Mouse (Mus musculus) liver, adult 2 months (tissue): ENCODE measurements around the gene Chd9. TPM values are rescaled to one million over a fixed set of nuclear protein-coding genes. Genes with fewer than 3 reads are reported as not detected.

Source experiments
- DNase-seq: peaks from one replicate; pipeline ENCODE4 v3.0.0-alpha.2; 2011; ENCODE audit warnings: low read depth, low spot score; ENCODE audit errors: extremely low read depth
- H3K27ac ChIP-seq: fragments of 200-500 bp; replicated peaks from 2 replicates; pipeline ENCODE4 v1.5.1; 2012; ENCODE audit warnings: low read depth, mild to moderate bottlenecking, control low read depth, inconsistent platforms, low read length; ENCODE audit not compliant: insufficient read depth
- H3K27me3 ChIP-seq: fragments of 200-500 bp; 2 replicates; pipeline ENCODE4 v1.6.1; 2012; ENCODE audit warnings: mild to moderate bottlenecking, moderate library complexity, low read length, inconsistent platforms; ENCODE audit not compliant: control insufficient read depth, insufficient read depth
- H3K36me3 ChIP-seq: fragments of 200-500 bp; 2 replicates; pipeline ENCODE4 v1.6.1; 2012; ENCODE audit warnings: low read length, inconsistent platforms; ENCODE audit not compliant: control insufficient read depth, insufficient read depth
- H3K4me1 ChIP-seq: fragments of 200-500 bp; 2 replicates; pipeline ENCODE4 v1.6.1; 2011; ENCODE audit warnings: low read length; ENCODE audit not compliant: control insufficient read depth, insufficient read depth
- H3K4me3 ChIP-seq: fragments of 200-500 bp; 2 replicates; pipeline ENCODE4 v1.5.1; 2011; ENCODE audit warnings: low read depth, mild to moderate bottlenecking, control low read depth, low read length, moderate library complexity; ENCODE audit not compliant: insufficient read depth
- H3K79me2 ChIP-seq: fragments of 200-500 bp; 2 replicates; pipeline ENCODE4 v1.6.1; 2012; ENCODE audit warnings: inconsistent platforms, mild to moderate bottlenecking, low read length, moderate library complexity; ENCODE audit not compliant: control insufficient read depth, insufficient read depth
- H3K9ac ChIP-seq: fragments of 200-500 bp; 2 replicates; pipeline ENCODE4 v1.6.1; 2012; ENCODE audit warnings: low read depth, mild to moderate bottlenecking, control low read depth, inconsistent platforms, low read length
- CTCF ChIP-seq: fragments of 200-500 bp; IDR thresholded peaks from 2 replicates; pipeline ENCODE4 v1.5.1; 2011; ENCODE audit warnings: low read depth, low read length, control low read depth
- POLR2A ChIP-seq: fragments of 200-500 bp; IDR thresholded peaks from 2 replicates; pipeline ENCODE4 v1.6.1; 2011; ENCODE audit warnings: low read length, control low read depth; ENCODE audit not compliant: insufficient read depth; ENCODE audit errors: extremely low read depth
- WGBS: fragments of 180-500 bp; shearing (Covaris S2); methylation state at CpG from one replicate; pipeline ENCODE4 v1.1.7; 2018; 5-methylcytosine and 5-hydroxymethylcytosine counted together
- polyA plus RNA-seq: library from polyadenylated mRNA; depleted of rRNA; stranded (reverse); fragments of >200 nt; gene quantifications from 2 replicates; pipeline ENCODE4 v1.2.3, GENCODE M21; 2012; rRNA removed
- total RNA-seq: library from RNA; depleted of rRNA; stranded (reverse); fragments of >200 nt; gene quantifications from 2 replicates; pipeline ENCODE4 v1.2.3, GENCODE M21; 2014; rRNA removed

The Chd9 gene
- 42.3 and 63.2 TPM in 2 replicates for total RNA-seq
- 51.6 and 88.2 TPM in 2 replicates for polyA plus RNA-seq

- Histone ChIP-seq H3K27ac (peak within 1 kb of the TSS; percentile 83), H3K27me3 (no peaks in the 10 kb centered on the region), H3K36me3 (no peaks in the 10 kb centered on the region), H3K79me2 (no peaks in the 10 kb centered on the region; the same call in 1 of the 2 replicates), H3K4me3 (peak within 1 kb of the TSS; percentile 78), H3K9ac (peak within 1 kb of the TSS; percentile 84), H3K4me1 (peaks cover 26% of the 10 kb centered on the region; the same call in 1 of the 2 replicates)
- DNase-seq, result peak; percentile 73
- peak; percentile 97 for TF ChIP-seq CTCF
- no peak for TF ChIP-seq POLR2A
- 4% methylated on average over 39 of the region's 39 CpGs for WGBS
Observed at GRCm38 (mm10) chr8:90828181-90828986, at the start of gene Chd9. Gene Chd9 (plus strand): TSS chr8:90828352.

GRCm38 (mm10) chr8:90791616-90792015, 36.5 kb upstream of the Chd9 start:
- no peaks in the 10 kb centered on the region for H3K79me2 ChIP-seq
- 97% methylated on average over 1 of the region's 1 CpGs for WGBS
- DNase-seq, result no peak

GRCm38 (mm10) chr8:90793710-90794109, 34.4 kb upstream of the Chd9 start:
- no peak overlapping the region for H3K27ac ChIP-seq
- no peaks in the 10 kb centered on the region for H3K27me3 ChIP-seq
- 8% methylated on average over 3 of the region's 3 CpGs for WGBS
- DNase-seq, result peak; percentile 41
- H3K4me3 ChIP-seq, result no peak overlapping the region
- H3K4me1 ChIP-seq, result peaks cover 7% of the 10 kb centered on the region
- no peaks in the 10 kb centered on the region for H3K79me2 ChIP-seq
- no peaks in the 10 kb centered on the region for H3K36me3 ChIP-seq
- no peak for TF ChIP-seq POLR2A
- peak; percentile 95 for TF ChIP-seq CTCF
- H3K9ac ChIP-seq, result no peak overlapping the region

More at GRCm38 (mm10) chr8:90791616-90792015, 36.5 kb upstream of the Chd9 start:
- H3K4me1 ChIP-seq, result peaks cover 7% of the 10 kb centered on the region
- H3K9ac ChIP-seq, result no peak overlapping the region
- H3K27me3 ChIP-seq, result no peaks in the 10 kb centered on the region
- TF ChIP-seq POLR2A, result no peak
- TF ChIP-seq CTCF, result no peak
- no peak overlapping the region for H3K4me3 ChIP-seq
- H3K36me3 ChIP-seq, result no peaks in the 10 kb centered on the region
- no peak overlapping the region for H3K27ac ChIP-seq

GRCm38 (mm10) chr8:90794990-90795861, 32.9 kb upstream of the Chd9 start:
- H3K27me3 ChIP-seq, result no peaks in the 10 kb centered on the region
- H3K27ac ChIP-seq, result peak overlapping the region; percentile 33; the same call in 1 of the 2 replicates
- H3K9ac ChIP-seq, result peak overlapping the region; percentile 63
- TF ChIP-seq POLR2A (no peak), CTCF (peak; percentile 50)
- no peaks in the 10 kb centered on the region for H3K79me2 ChIP-seq
- H3K36me3 ChIP-seq, result no peaks in the 10 kb centered on the region
- WGBS, result 14% methylated on average over 12 of the region's 12 CpGs
- H3K4me3 ChIP-seq, result peak overlapping the region; percentile 45; the same call in 1 of the 2 replicates
- H3K4me1 ChIP-seq, result peaks cover 7% of the 10 kb centered on the region
- peak; percentile 67 for DNase-seq

- no peaks in the 10 kb centered on the region for H3K79me2 ChIP-seq
- DNase-seq, result no peak
- no peaks in the 10 kb centered on the region for H3K36me3 ChIP-seq
- H3K27ac ChIP-seq, result no peak overlapping the region
- 80% methylated on average over 5 of the region's 5 CpGs for WGBS
- H3K4me3 ChIP-seq, result no peak overlapping the region
- no peak overlapping the region for H3K9ac ChIP-seq
- H3K4me1 ChIP-seq, result peaks cover 7% of the 10 kb centered on the region
- TF ChIP-seq POLR2A (no peak), CTCF (no peak)
- no peaks in the 10 kb centered on the region for H3K27me3 ChIP-seq
Observed at GRCm38 (mm10) chr8:90799473-90799872, 28.7 kb upstream of the Chd9 start.
